Mouse (Mus musculus): ENCODE measurements at regions not wholly inside any gene's neighbourhood (a gene's known extent, or its start where the extent isn't known, plus 50 kb on each side); places are given as distances from the start of the nearest gene placed in this dataset.

DNA sequence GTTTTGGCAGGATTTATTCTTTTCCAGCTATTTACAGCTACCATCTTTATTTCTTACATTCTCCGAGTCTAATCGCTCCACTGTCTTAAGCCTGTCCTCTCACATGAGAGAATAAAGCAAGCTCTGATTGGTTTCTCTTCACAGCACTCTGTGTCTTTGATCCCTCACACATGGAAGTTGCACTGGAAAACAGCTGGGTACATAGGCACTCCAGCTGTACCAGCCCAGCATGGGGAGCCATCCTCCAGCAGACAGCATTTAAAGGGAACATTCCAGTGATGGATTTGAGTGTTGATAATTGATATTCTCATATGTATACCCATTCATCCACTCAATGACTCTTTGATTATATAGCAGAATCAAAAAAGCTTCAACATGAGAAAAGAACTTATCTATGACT lies 300.2 kb upstream of the Nmur2 start:
- Histone ChIP-seq H3K4me3 (ENCODE audit: control insufficient read depth, insufficient read depth, low read length) (no peak overlapping the region), H3K27me3 (ENCODE audit: control insufficient read depth, insufficient read depth, low read length) (no peaks in the 10 kb centered on the region), H3K27ac (ENCODE audit: control insufficient read depth, insufficient read depth, low read length) (no peak overlapping the region), H3K4me1 (replicated peaks; ENCODE audit: control insufficient read depth, insufficient read depth, low read length) (no peaks in the 10 kb centered on the region), H3K36me3 (ENCODE audit: control insufficient read depth, insufficient read depth, low read length) (no peaks in the 10 kb centered on the region)
- TF ChIP-seq CTCF (IDR thresholded peaks at IDR 0.05; ENCODE audit: borderline replicate concordance, control insufficient read depth, extremely low read depth, insufficient read depth, low read length, poor library complexity) = no peak
- no peak for TF ChIP-seq POLR2A (IDR thresholded peaks at IDR 0.05; ENCODE audit: control insufficient read depth, extremely low read depth, insufficient read depth, low read length, poor library complexity)
- WGBS = 93% methylated on average over 2 of the region's 2 CpGs
- no peak for DNase-seq

DNA sequence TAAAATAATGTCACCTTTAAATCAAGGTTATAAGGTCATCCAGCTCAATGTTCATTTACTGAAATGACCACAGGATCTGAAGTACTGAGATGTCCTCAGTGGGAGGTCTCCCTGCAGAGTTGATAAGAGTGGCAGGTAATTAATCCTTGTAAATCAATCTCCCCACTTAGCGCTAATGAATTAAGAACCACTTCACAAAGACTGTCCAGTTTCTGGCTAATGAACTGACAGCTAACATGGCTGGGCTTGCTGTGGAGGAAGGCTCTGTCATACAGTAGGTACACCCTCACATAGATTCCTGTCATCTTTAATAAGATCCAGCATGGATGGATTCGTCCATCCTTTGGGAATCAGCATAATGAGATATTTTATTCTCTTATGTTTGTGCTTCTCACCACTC lies 297.7 kb upstream of the Nmur2 start:
- Histone ChIP-seq H3K27me3 (ENCODE audit: control insufficient read depth, insufficient read depth, low read length) (no peaks in the 10 kb centered on the region), H3K4me3 (ENCODE audit: control insufficient read depth, insufficient read depth, low read length) (no peak overlapping the region), H3K4me1 (replicated peaks; ENCODE audit: control insufficient read depth, insufficient read depth, low read length) (no peaks in the 10 kb centered on the region), H3K36me3 (ENCODE audit: control insufficient read depth, insufficient read depth, low read length) (no peaks in the 10 kb centered on the region), H3K27ac (ENCODE audit: control insufficient read depth, insufficient read depth, low read length) (no peak overlapping the region)
- TF ChIP-seq CTCF (IDR thresholded peaks at IDR 0.05; ENCODE audit: borderline replicate concordance, control insufficient read depth, extremely low read depth, insufficient read depth, low read length, poor library complexity) = no peak
- no peak for TF ChIP-seq POLR2A (IDR thresholded peaks at IDR 0.05; ENCODE audit: control insufficient read depth, extremely low read depth, insufficient read depth, low read length, poor library complexity)
- DNase-seq = no peak
- WGBS = 88% methylated on average over 2 of the region's 2 CpGs

- H3K4me3 ChIP-seq (ENCODE audit: control insufficient read depth, insufficient read depth, low read length) = no peak overlapping the region
- no peaks in the 10 kb centered on the region for H3K27me3 ChIP-seq (ENCODE audit: control insufficient read depth, insufficient read depth, low read length)
- no peak overlapping the region for H3K27ac ChIP-seq (ENCODE audit: control insufficient read depth, insufficient read depth, low read length)
- no peak for TF ChIP-seq CTCF (IDR thresholded peaks at IDR 0.05; ENCODE audit: borderline replicate concordance, control insufficient read depth, extremely low read depth, insufficient read depth, low read length, poor library complexity)
- TF ChIP-seq POLR2A (IDR thresholded peaks at IDR 0.05; ENCODE audit: control insufficient read depth, extremely low read depth, insufficient read depth, low read length, poor library complexity) = no peak
- no peaks in the 10 kb centered on the region for H3K36me3 ChIP-seq (ENCODE audit: control insufficient read depth, insufficient read depth, low read length)
- DNase-seq = no peak
- no peaks in the 10 kb centered on the region for H3K4me1 ChIP-seq (replicated peaks; ENCODE audit: control insufficient read depth, insufficient read depth, low read length)
Measured at GRCm38 (mm10) chr11:56335937-56336336, 295.1 kb upstream of the Nmur2 start.

- DNase-seq = no peak
- TF ChIP-seq POLR2A (IDR thresholded peaks at IDR 0.05; ENCODE audit: control insufficient read depth, extremely low read depth, insufficient read depth, low read length, poor library complexity) (no peak), CTCF (IDR thresholded peaks at IDR 0.05; ENCODE audit: borderline replicate concordance, control insufficient read depth, extremely low read depth, insufficient read depth, low read length, poor library complexity) (no peak)
- Histone ChIP-seq H3K27ac (ENCODE audit: control insufficient read depth, insufficient read depth, low read length) (no peak overlapping the region), H3K4me3 (ENCODE audit: control insufficient read depth, insufficient read depth, low read length) (no peak overlapping the region), H3K27me3 (ENCODE audit: control insufficient read depth, insufficient read depth, low read length) (no peaks in the 10 kb centered on the region), H3K36me3 (ENCODE audit: control insufficient read depth, insufficient read depth, low read length) (no peaks in the 10 kb centered on the region), H3K4me1 (replicated peaks; ENCODE audit: control insufficient read depth, insufficient read depth, low read length) (no peaks in the 10 kb centered on the region)
- WGBS = 90% methylated on average over 3 of the region's 3 CpGs
Measured at GRCm38 (mm10) chr11:56320293-56320692, 279.5 kb upstream of the Nmur2 start.

GRCm38 (mm10) chr11:56315221-56315987 lies 274.6 kb upstream of the Nmur2 start:
- H3K4me3 ChIP-seq (ENCODE audit: control insufficient read depth, insufficient read depth, low read length) = no peak overlapping the region
- no peaks in the 10 kb centered on the region for H3K4me1 ChIP-seq (replicated peaks; ENCODE audit: control insufficient read depth, insufficient read depth, low read length)
- TF ChIP-seq POLR2A (IDR thresholded peaks at IDR 0.05; ENCODE audit: control insufficient read depth, extremely low read depth, insufficient read depth, low read length, poor library complexity) = no peak
- no peak for TF ChIP-seq CTCF (IDR thresholded peaks at IDR 0.05; ENCODE audit: borderline replicate concordance, control insufficient read depth, extremely low read depth, insufficient read depth, low read length, poor library complexity)
- H3K27me3 ChIP-seq (ENCODE audit: control insufficient read depth, insufficient read depth, low read length) = no peaks in the 10 kb centered on the region
- no peak for DNase-seq
- WGBS = 73% methylated on average over 5 of the region's 5 CpGs
- no peak overlapping the region for H3K27ac ChIP-seq (ENCODE audit: control insufficient read depth, insufficient read depth, low read length)
- H3K36me3 ChIP-seq (ENCODE audit: control insufficient read depth, insufficient read depth, low read length) = no peaks in the 10 kb centered on the region

DNA sequence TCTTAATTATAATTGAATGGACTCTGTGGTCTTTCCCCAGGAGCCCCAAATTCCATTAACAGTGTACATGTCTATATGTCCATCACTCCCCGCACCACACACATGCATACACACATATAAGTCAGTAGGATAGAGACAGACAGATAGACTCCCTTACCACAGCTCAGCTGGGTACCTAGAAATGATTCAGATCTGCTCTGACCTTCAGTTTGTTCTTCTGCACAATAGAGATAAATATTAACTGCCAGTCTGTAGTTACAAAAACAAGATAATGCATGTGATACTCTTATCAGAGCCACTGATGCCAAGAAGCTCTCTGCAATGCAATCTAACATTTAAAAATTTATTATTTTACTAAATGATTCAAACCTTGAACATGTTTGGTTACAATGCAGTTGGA lies 268.7 kb upstream of the Nmur2 start:
- WGBS = 97% methylated on average over 1 of the region's 1 CpGs
- no peak for DNase-seq
- H3K4me3 ChIP-seq (ENCODE audit: control insufficient read depth, insufficient read depth, low read length) = no peak overlapping the region
- H3K36me3 ChIP-seq (ENCODE audit: control insufficient read depth, insufficient read depth, low read length) = no peaks in the 10 kb centered on the region
- TF ChIP-seq POLR2A (IDR thresholded peaks at IDR 0.05; ENCODE audit: control insufficient read depth, extremely low read depth, insufficient read depth, low read length, poor library complexity) (no peak), CTCF (IDR thresholded peaks at IDR 0.05; ENCODE audit: borderline replicate concordance, control insufficient read depth, extremely low read depth, insufficient read depth, low read length, poor library complexity) (no peak)
- H3K4me1 ChIP-seq (replicated peaks; ENCODE audit: control insufficient read depth, insufficient read depth, low read length) = no peaks in the 10 kb centered on the region
- no peaks in the 10 kb centered on the region for H3K27me3 ChIP-seq (ENCODE audit: control insufficient read depth, insufficient read depth, low read length)
- H3K27ac ChIP-seq (ENCODE audit: control insufficient read depth, insufficient read depth, low read length) = no peak overlapping the region

Data from thymus, adult 2 months (tissue).